Mouse (Mus musculus): ENCODE data around the gene Barx2.

Gene Barx2

GRCm38 (mm10) chr9:31839106-31840027 lies 73.9 kb downstream of the Barx2 start:
- ATAC-seq (ENCODE audit: insufficient number of reproducible peaks, low FRiP score, low TSS enrichment) = no peak

GRCm38 (mm10) chr9:31838047-31838446 lies 75.2 kb downstream of the Barx2 start:
- no peak for ATAC-seq (ENCODE audit: insufficient number of reproducible peaks, low FRiP score, low TSS enrichment)

GRCm38 (mm10) chr9:31808753-31809152 lies 104.5 kb downstream of the Barx2 start:
- ATAC-seq (ENCODE audit: insufficient number of reproducible peaks, low FRiP score, low TSS enrichment) = no peak

GRCm38 (mm10) chr9:31802641-31803040 lies 110.6 kb downstream of the Barx2 start:
- ATAC-seq (ENCODE audit: insufficient number of reproducible peaks, low FRiP score, low TSS enrichment) = no peak

Measured in cerebellum, adult (tissue).